Mouse (Mus musculus) MEL (cell line): ENCODE data around the gene Gm47995. TPM values are rescaled to one million over a fixed set of nuclear protein-coding genes. Genes with fewer than 3 reads are reported as not detected.

Experiments used
- DNase-seq: peaks from one replicate; pipeline ENCODE4 v3.0.0; 2011; ENCODE audit warnings: low read depth, low spot score
- H3K27ac ChIP-seq: 2 replicates; pipeline ENCODE4 v1.5.1; 2012; ENCODE audit warnings: low read depth, mild to moderate bottlenecking, control low read depth, low read length, moderate library complexity; ENCODE audit not compliant: control insufficient read depth
- H3K27me3 ChIP-seq, 2 experiments: fragments of 150-350 bp in 1 of 2; sonication (generic) in 1 of 2; 2 replicates each; pipeline ENCODE4 v1.6.1; 2012; ENCODE audit warnings: low read length in 2 of 2, mild to moderate bottlenecking in 2 of 2, improper control_type of control experiment in 1 of 2, moderate library complexity in 1 of 2; ENCODE audit not compliant: insufficient read depth in 2 of 2, control insufficient read depth in 1 of 2
- H3K36me3 ChIP-seq, 2 experiments: 2 replicates each; pipeline ENCODE4 v1.6.1; 2012 to 2014; ENCODE audit warnings: low read length in 2 of 2, improper control_type of control experiment in 1 of 2, inconsistent platforms in 1 of 2, mild to moderate bottlenecking in 1 of 2; ENCODE audit not compliant: insufficient read depth in 2 of 2, control insufficient read depth in 1 of 2
- H3K4me1 ChIP-seq, 2 experiments: fragments of 150-350 bp in 1 of 2; sonication (generic) in 1 of 2; 2 replicates each; pipeline ENCODE4 v1.6.1; 2012; ENCODE audit warnings: low read length in 2 of 2, improper control_type of control experiment in 1 of 2, mild to moderate bottlenecking in 1 of 2; ENCODE audit not compliant: insufficient read depth in 2 of 2, control insufficient read depth in 1 of 2
- H3K4me3 ChIP-seq, 2 experiments: fragments of 150-350 bp in 1 of 2; sonication (generic) in 1 of 2; 2 replicates each; pipeline ENCODE4 v1.5.1; 2012; ENCODE audit warnings: low read depth in 2 of 2, low read length in 2 of 2, mild to moderate bottlenecking in 2 of 2, moderate library complexity in 2 of 2, control low read depth in 1 of 2, improper control_type of control experiment in 1 of 2; ENCODE audit not compliant: control insufficient read depth in 1 of 2, insufficient read depth in 1 of 2
- H3K79me2 ChIP-seq: 2 replicates; pipeline ENCODE4 v1.6.1; 2012; ENCODE audit warnings: mild to moderate bottlenecking, low read length, moderate library complexity; ENCODE audit not compliant: control insufficient read depth, poor library complexity, insufficient read depth
- H3K9ac ChIP-seq: 2 replicates; pipeline ENCODE4 v1.6.1; 2012; ENCODE audit warnings: low read depth, mild to moderate bottlenecking, control low read depth, low read length, moderate library complexity; ENCODE audit not compliant: control insufficient read depth, poor library complexity, severe bottlenecking
- H3K9me3 ChIP-seq: fragments of 150-350 bp; sonication (generic); replicated peaks from 2 replicates; pipeline ENCODE4 v1.6.1; 2012; ENCODE audit warnings: mild to moderate bottlenecking, low read length, improper control_type of control experiment, moderate library complexity; ENCODE audit not compliant: insufficient read depth
- BHLHE40 ChIP-seq: IDR thresholded peaks from 2 replicates; pipeline ENCODE4 v1.6.1; 2012; ENCODE audit warnings: low read depth, mild to moderate bottlenecking, inconsistent platforms, low read length, improper control_type of control experiment, borderline replicate concordance
- CTCF ChIP-seq, 3 experiments: IDR thresholded peaks in 2 of 3; conservative IDR thresholded peaks in 1 of 3; 2 replicates each; pipeline ENCODE4 v1.5.1; 2011 to 2012; ENCODE audit warnings: low read length in 3 of 3, low read depth in 2 of 3, mild to moderate bottlenecking in 2 of 3, improper control_type of control experiment in 1 of 3, inconsistent platforms in 1 of 3, mixed read lengths in 1 of 3, moderate library complexity in 1 of 3; ENCODE audit not compliant: control insufficient read depth in 1 of 3, insufficient read depth in 1 of 3, poor library complexity in 1 of 3, severe bottlenecking in 1 of 3
- ELF1 ChIP-seq: IDR thresholded peaks from 2 replicates; pipeline ENCODE4 v1.6.1; 2014; ENCODE audit warnings: low read depth, mild to moderate bottlenecking, inconsistent platforms, low read length, improper control_type of control experiment, moderate library complexity
- EP300 ChIP-seq, 2 experiments: IDR thresholded peaks; 2 replicates each; pipeline ENCODE4 v1.6.1; 2011; ENCODE audit warnings: improper control_type of control experiment in 2 of 2, low read length in 2 of 2, low read depth in 1 of 2, mild to moderate bottlenecking in 1 of 2
- ETS1 ChIP-seq: IDR thresholded peaks from 2 replicates; pipeline ENCODE4 v1.6.1; 2012; ENCODE audit warnings: low read depth, mild to moderate bottlenecking, inconsistent platforms, low read length, improper control_type of control experiment, moderate library complexity
- GATA1 ChIP-seq: IDR thresholded peaks from 2 replicates; pipeline ENCODE4 v1.6.1; 2011; ENCODE audit warnings: low read depth, low read length, improper control_type of control experiment
- MAFK ChIP-seq: IDR thresholded peaks from 2 replicates; pipeline ENCODE4 v1.6.1; 2011; ENCODE audit warnings: low read depth, mild to moderate bottlenecking, low read length, improper control_type of control experiment, borderline replicate concordance
- MAX ChIP-seq: IDR thresholded peaks from 2 replicates; pipeline ENCODE4 v1.6.1; 2011; ENCODE audit warnings: low read length, improper control_type of control experiment
- MEF2A ChIP-seq: IDR thresholded peaks from 2 replicates; pipeline ENCODE4 v1.6.1; 2014; ENCODE audit warnings: low read depth, mild to moderate bottlenecking, inconsistent platforms, low read length, improper control_type of control experiment; ENCODE audit not compliant: poor library complexity, insufficient replicate concordance, severe bottlenecking; ENCODE audit errors: extremely low read depth
- MXI1 ChIP-seq: IDR thresholded peaks from 2 replicates; pipeline ENCODE4 v1.6.1; 2011; ENCODE audit warnings: mild to moderate bottlenecking, low read depth, low read length, improper control_type of control experiment
- MYC ChIP-seq: IDR thresholded peaks from 2 replicates; pipeline ENCODE4 v1.6.1; 2011; ENCODE audit warnings: low read depth, mild to moderate bottlenecking, low read length, improper control_type of control experiment, moderate library complexity
- NRF1 ChIP-seq: IDR thresholded peaks from 2 replicates; pipeline ENCODE4 v1.6.1; 2014; ENCODE audit warnings: low read depth, mild to moderate bottlenecking, inconsistent platforms, low read length, improper control_type of control experiment, moderate library complexity; ENCODE audit not compliant: poor library complexity, insufficient read depth, severe bottlenecking
- RCOR1 ChIP-seq: IDR thresholded peaks from 2 replicates; pipeline ENCODE4 v1.6.1; 2012; ENCODE audit warnings: low read depth, mild to moderate bottlenecking, inconsistent platforms, low read length, improper control_type of control experiment
- TBP ChIP-seq: IDR thresholded peaks from 2 replicates; pipeline ENCODE4 v1.8.0; 2011; ENCODE audit warnings: low read depth, low read length, improper control_type of control experiment
- TCF12 ChIP-seq: IDR thresholded peaks from 2 replicates; pipeline ENCODE4 v1.6.1; 2014; ENCODE audit warnings: low read depth, mild to moderate bottlenecking, inconsistent platforms, low read length, improper control_type of control experiment, moderate library complexity
- UBTF ChIP-seq: IDR thresholded peaks from 2 replicates; pipeline ENCODE4 v1.6.1; 2012; ENCODE audit warnings: low read depth, mild to moderate bottlenecking, inconsistent platforms, low read length, improper control_type of control experiment, moderate library complexity, borderline replicate concordance; ENCODE audit not compliant: insufficient read depth
- USF2 ChIP-seq, 2 experiments: IDR thresholded peaks; 2 replicates each; pipeline ENCODE4 v1.6.1; 2011 to 2012; ENCODE audit warnings: improper control_type of control experiment in 2 of 2, low read length in 2 of 2, borderline replicate concordance in 1 of 2, inconsistent platforms in 1 of 2, low read depth in 1 of 2, mild to moderate bottlenecking in 1 of 2; ENCODE audit not compliant: insufficient read depth in 1 of 2
- ZC3H11A ChIP-seq: IDR thresholded peaks from 2 replicates; pipeline ENCODE4 v1.6.1; 2012; ENCODE audit warnings: low read depth, mild to moderate bottlenecking, inconsistent platforms, low read length, improper control_type of control experiment
- ZKSCAN1 ChIP-seq: IDR thresholded peaks from 2 replicates; pipeline ENCODE4 v1.6.1; 2012; ENCODE audit warnings: low read depth, mild to moderate bottlenecking, inconsistent platforms, low read length, improper control_type of control experiment, moderate library complexity
- ZMIZ1 ChIP-seq: IDR thresholded peaks from 2 replicates; pipeline ENCODE4 v1.6.1; 2012; ENCODE audit warnings: low read depth, mild to moderate bottlenecking, inconsistent platforms, low read length, improper control_type of control experiment, moderate library complexity
- ZNF384 ChIP-seq: IDR thresholded peaks from 2 replicates; pipeline ENCODE4 v1.6.1; 2012; ENCODE audit warnings: low read depth, mild to moderate bottlenecking, inconsistent platforms, low read length, improper control_type of control experiment
- polyA plus RNA-seq, 2 experiments: library from polyadenylated mRNA; stranded (reverse) in 1 of 2; unstranded in 1 of 2; fragments of >175 nt in 1 of 2; fragments of >200 nt in 1 of 2; gene quantifications; 2 replicates each; pipeline versions ENCODE4 v1.2.1 to v1.2.4; 2012; ENCODE audit warnings: low replicate concordance in 2 of 2, low read depth in 1 of 2; ENCODE audit not compliant: insufficient read length in 2 of 2, insufficient read depth in 1 of 2, missing spikeins in 1 of 2
- total RNA-seq: library from RNA; depleted of rRNA; stranded (reverse); fragments of 300-350 nt; gene quantifications from 2 replicates; pipeline ENCODE4 v1.2.3, GENCODE M21; 2012

Gene Gm47995
- total and polyA plus RNA-seq, 3 experiments: 0.18 TPM; not detected in 2

DNA sequence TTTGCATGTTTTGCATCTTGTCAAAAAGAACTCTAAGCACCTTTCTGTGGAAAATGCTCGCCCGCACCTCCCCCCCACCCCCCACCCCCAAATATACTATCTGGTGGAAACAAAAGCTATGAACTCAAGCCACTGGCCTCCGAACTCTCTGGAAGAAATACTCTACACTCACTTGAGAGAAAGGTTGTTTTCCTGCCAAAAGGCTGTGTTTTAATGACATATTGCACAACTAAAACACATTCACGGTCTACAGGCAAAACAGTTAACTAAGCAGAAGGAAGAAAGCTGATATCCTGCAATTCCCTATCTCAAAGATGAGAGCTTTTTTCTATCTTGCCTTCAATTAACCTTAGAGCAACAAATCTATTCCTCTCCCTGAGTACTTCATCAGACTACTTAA lies 45.1 kb downstream of the Gm47995 start:
- no peak overlapping the region for H3K27ac ChIP-seq
- H3K79me2 ChIP-seq: no peaks in the 10 kb centered on the region
- no peaks in the 10 kb centered on the region; a peak in 1 of 4 replicates for H3K27me3 ChIP-seq
- DNase-seq: no peak
- peaks cover 0 to 5% of the 10 kb centered on the region in 2 experiments; a peak in 2 of 4 replicates for H3K4me1 ChIP-seq
- H3K4me3 ChIP-seq: no peak overlapping the region
- H3K9me3 ChIP-seq: no peaks in the 10 kb centered on the region
- TF ChIP-seq ETS1 (no peak), BHLHE40 (no peak), ZMIZ1 (no peak), MEF2A (no peak), ZKSCAN1 (no peak), NRF1 (no peak), EP300 (IDR thresholded peaks at IDR 0.05; ENCODE audit: low read depth in 1 of 2, low read length in 2 of 2) (no peak), MAX (no peak), MYC (no peak), ELF1 (no peak), RCOR1 (no peak), ZNF384 (no peak), TCF12 (no peak), MAFK (no peak), MXI1 (no peak)
- peaks cover 0 to 3% of the 10 kb centered on the region in 2 experiments; a peak in 1 of 4 replicates for H3K36me3 ChIP-seq
- no peak overlapping the region for H3K9ac ChIP-seq

DNA sequence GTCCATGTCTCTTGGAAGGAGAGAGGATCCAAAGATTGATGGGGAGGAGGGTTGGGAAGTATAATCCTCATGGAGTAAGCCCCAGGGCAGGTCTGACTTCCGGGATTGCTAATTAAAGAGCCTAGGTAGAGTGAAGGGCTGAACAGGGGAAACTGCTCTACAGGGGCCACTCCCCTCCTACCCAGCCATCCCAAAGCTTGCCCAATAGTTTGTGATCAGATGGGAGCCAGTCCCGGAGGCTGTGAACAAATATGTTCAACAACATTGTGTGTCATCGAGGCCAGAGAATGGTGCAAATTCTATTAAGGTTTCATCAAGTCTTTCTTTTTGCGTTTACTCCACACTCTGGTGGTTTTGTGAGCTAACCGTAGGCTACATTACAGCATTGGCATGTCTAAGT lies 45.8 kb downstream of the Gm47995 start:
- Histone ChIP-seq H3K27me3 (no peaks in the 10 kb centered on the region), H3K4me1 (no peaks in the 10 kb centered on the region), H3K4me3 (no peak overlapping the region), H3K79me2 (no peaks in the 10 kb centered on the region), H3K9ac (no peak overlapping the region), H3K27ac (no peak overlapping the region)
- DNase-seq: no peak
- TF ChIP-seq RCOR1 (no peak), MYC (no peak), MEF2A (no peak), BHLHE40 (no peak), UBTF (no peak), TBP (no peak), ZC3H11A (no peak), GATA1 (no peak), MAFK (no peak), USF2 (IDR thresholded peaks at IDR 0.05; ENCODE audit: borderline replicate concordance in 1 of 2, insufficient read depth in 1 of 2, low read depth in 1 of 2, low read length in 2 of 2) (no peak), CTCF (IDR thresholded peaks at IDR 0.05 in 2 of 3, conservative IDR thresholded peaks at IDR 0.05 in 1 of 3; ENCODE audit: control insufficient read depth in 1 of 3, insufficient read depth in 1 of 3, low read depth in 2 of 3, low read length in 3 of 3, poor library complexity in 1 of 3, severe bottlenecking in 1 of 3) (no peak)
- TF ChIP-seq, all 39 proteins: peak for 0
- Histone ChIP-seq H3K9me3 (no peaks in the 10 kb centered on the region), H3K36me3 (no peaks in the 10 kb centered on the region; a peak in 1 of 4 replicates)
